Mouse (Mus musculus) liver, embryonic 12.5 days (tissue): ENCODE results near the gene Gm3685. TPM values are rescaled to one million over a fixed set of nuclear protein-coding genes. Genes with fewer than 3 reads are reported as not detected.
"Not testable (repeated sequence)": the region's sequence is repeated elsewhere in the genome, so short reads cannot be mapped to it uniquely, and the experiment has no call there.

Experiments used
- ATAC-seq: fragments of 200-750 bp; cut with Nextera tagmentation; 2 replicates; pipeline ENCODE4 v1.8.0; 2017; ENCODE audit warnings: moderate number of reproducible peaks, mild to moderate bottlenecking, moderate library complexity
- H3K27ac ChIP-seq: fragments of 300-500 bp; sonication (generic); 2 replicates; pipeline ENCODE4 v1.5.1; 2016; ENCODE audit warnings: mild to moderate bottlenecking
- H3K27me3 ChIP-seq: fragments of 300-500 bp; sonication (generic); replicated peaks from 2 replicates; pipeline ENCODE4 v1.6.1; 2016; ENCODE audit warnings: mild to moderate bottlenecking, moderate library complexity
- H3K36me3 ChIP-seq: fragments of 300-500 bp; sonication (generic); 2 replicates; pipeline ENCODE4 v1.6.1; 2016; ENCODE audit warnings: mild to moderate bottlenecking, moderate library complexity
- H3K4me1 ChIP-seq: fragments of 300-500 bp; sonication (generic); 2 replicates; pipeline ENCODE4 v1.6.1; 2016
- H3K4me2 ChIP-seq: fragments of 300-500 bp; sonication (generic); 2 replicates; pipeline ENCODE4 v1.6.1; 2016; ENCODE audit warnings: mild to moderate bottlenecking, moderate library complexity
- H3K4me3 ChIP-seq: fragments of 300-500 bp; sonication (generic); 2 replicates; pipeline ENCODE4 v1.5.1; 2016; ENCODE audit warnings: mild to moderate bottlenecking, moderate library complexity
- H3K9ac ChIP-seq: fragments of 300-500 bp; sonication (generic); 2 replicates; pipeline ENCODE4 v1.6.1; 2016; ENCODE audit warnings: mild to moderate bottlenecking, moderate library complexity
- H3K9me3 ChIP-seq: fragments of 300-500 bp; sonication (generic); replicated peaks from 2 replicates; pipeline ENCODE4 v1.6.1; 2016; ENCODE audit warnings: mild to moderate bottlenecking, moderate library complexity
- WGBS: fragments of 180-500 bp; shearing (Covaris S2); methylation state at CpG from one replicate; pipeline ENCODE4 v1.1.7; 2016; ENCODE audit not compliant: insufficient replicate concordance; 5-methylcytosine and 5-hydroxymethylcytosine counted together
- polyA plus RNA-seq: library from polyadenylated mRNA; unstranded; fragments of >200 nt; fragmentation: Nextera tagmentation; extraction: Ambion mirVana; gene quantifications from 2 replicates; pipeline ENCODE4 v1.2.1, GENCODE M21; 2016

The Gm3685 gene
- not detected in 2 replicates for polyA plus RNA-seq

DNA sequence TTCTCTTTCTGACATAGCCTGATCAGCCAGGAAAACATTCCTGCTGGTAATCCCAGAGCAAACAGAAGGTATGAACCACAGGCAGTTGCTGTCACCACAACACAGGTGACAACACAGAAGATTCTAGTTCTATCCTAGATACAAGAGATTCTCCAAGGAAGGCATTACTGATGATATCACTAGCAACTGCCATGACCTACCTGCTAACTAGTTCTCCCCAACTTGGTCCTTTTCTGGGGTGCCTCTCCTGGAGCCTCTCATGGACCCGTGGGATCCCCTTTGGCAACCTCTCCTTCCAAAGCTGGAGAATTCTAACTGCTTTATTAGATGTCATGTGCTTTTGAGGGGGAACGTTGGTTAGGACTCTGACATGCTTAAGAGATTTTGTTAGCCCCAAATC, at the start of gene Gm3685:
Gm3685 (minus strand) TSS at position 101 of the 400 bp plus-strand sequence.
- not testable (repeated sequence) for H3K36me3 ChIP-seq, H3K27me3 ChIP-seq, H3K9me3 ChIP-seq, H3K4me3 ChIP-seq, H3K4me1 ChIP-seq, H3K4me2 ChIP-seq, H3K9ac ChIP-seq, ATAC-seq, H3K27ac ChIP-seq
- no CpG with 5 or more reads among the region's 2 CpGs for WGBS

DNA sequence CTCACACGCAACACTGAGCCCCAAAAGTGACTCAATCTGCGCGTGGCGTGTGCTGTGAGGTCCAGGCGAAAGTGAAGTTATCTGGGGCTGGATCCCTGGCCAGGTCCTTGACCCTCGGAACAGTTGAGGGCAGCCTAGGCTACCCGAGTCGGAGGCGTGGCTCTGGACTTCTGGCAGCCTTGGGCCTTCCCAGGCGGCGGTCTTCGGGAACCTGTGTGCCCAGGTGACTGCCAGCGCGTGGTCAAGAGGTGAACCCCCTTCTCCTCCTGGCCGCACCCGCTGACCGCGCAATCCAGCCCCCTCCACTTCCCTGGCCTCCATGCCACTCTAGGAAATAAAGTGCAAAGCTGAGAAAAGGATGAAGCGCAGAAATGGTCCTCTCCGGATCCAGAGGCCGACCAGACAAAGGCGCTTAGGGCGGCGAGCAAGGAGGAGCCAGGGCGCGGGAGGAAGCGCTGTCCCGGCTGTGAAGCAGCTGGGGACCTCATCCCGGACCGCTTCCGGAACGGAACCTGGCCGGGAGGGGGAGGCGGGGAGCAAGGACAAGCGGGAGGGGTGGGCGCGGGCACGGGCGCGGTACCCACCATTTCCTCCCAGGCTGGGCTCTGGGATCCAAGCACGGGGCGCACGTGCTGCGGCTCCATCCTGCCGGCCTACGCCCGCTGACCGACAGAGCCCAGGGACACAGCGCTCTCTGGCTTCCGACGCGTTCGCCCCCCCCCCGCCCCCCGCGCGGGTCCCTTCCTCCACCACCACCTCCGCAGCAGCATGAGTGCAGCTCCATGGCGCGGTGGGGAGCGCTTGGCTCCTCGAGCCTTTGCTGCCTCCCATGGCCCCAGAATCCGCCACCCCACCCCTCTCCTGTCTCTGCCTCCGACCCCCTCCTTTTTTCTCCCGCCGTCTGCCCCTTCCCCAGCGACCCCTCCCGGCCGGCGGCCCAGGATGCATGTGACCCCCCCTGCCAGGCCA, 17.7 kb downstream of the Gm3685 start, which contains the start of gene Gm10406:
Gm10406 (minus strand) TSS at position 669 of the 969 bp plus-strand sequence.
- H3K4me1 ChIP-seq, H3K27ac ChIP-seq, H3K9me3 ChIP-seq, H3K9ac ChIP-seq, ATAC-seq, H3K36me3 ChIP-seq: not testable (repeated sequence)
- H3K4me3 ChIP-seq, result peak within 1 kb of the TSS; percentile 30
- peak within 1 kb of the TSS; percentile 55 for H3K4me2 ChIP-seq
- H3K27me3 ChIP-seq, result peaks cover 10% of the 10 kb centered on the region
- 2% methylated on average over 24 of the region's 70 CpGs for WGBS

DNA sequence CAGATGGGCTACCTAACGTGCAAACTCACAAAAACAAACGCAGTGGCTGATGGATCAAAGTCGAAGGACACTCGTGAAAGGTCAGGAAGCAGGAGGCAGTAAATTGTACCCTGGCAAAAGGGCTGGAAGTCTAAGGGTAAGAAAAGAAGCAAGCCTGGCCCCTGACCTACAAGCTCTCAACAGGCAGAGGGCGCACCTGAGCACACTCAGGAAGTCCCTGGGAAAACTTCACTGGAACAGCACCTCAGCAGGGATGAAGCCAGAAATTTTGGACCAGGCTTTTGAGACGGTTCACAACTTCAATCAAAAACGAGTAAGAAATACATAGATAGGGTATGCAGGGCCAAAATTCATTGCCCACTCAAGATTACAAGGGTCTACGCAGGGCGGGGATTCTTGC, 18.5 kb downstream of the Gm3685 start:
- H3K27ac ChIP-seq, H3K9me3 ChIP-seq, H3K9ac ChIP-seq, H3K4me2 ChIP-seq, ATAC-seq, H3K4me1 ChIP-seq, H3K36me3 ChIP-seq, H3K4me3 ChIP-seq: not testable (repeated sequence)
- H3K27me3 ChIP-seq, result peaks cover 10% of the 10 kb centered on the region
- WGBS, result 11% methylated on average over 9 of the region's 9 CpGs

Other genes with a start within 250 kb of the Gm3685 start
- gene Gm3642, start 204.7 kb downstream of the Gm3685 start, polyA plus RNA-seq, result not detected in 2 replicates
- 0.07 and 0.10 TPM in 2 replicates for gene Gm3667, start 155.0 kb downstream of the Gm3685 start, polyA plus RNA-seq
- not detected in 2 replicates for gene Gm6356, start 71.2 kb downstream of the Gm3685 start, polyA plus RNA-seq
- gene Gm10406, start 17.5 kb downstream of the Gm3685 start, polyA plus RNA-seq, result not detected in 2 replicates
- 0.07 TPM in 1 of 2 replicates, not detected in the other for gene Gm3696, start 55.7 kb upstream of the Gm3685 start, polyA plus RNA-seq
- not detected in 2 replicates for gene Gm6676, start 80.4 kb upstream of the Gm3685 start, polyA plus RNA-seq
- 0.36 and 0.43 TPM in 2 replicates for gene Gm3512, start 129.6 kb upstream of the Gm3685 start, polyA plus RNA-seq
- gene Gm16434, start 149.6 kb upstream of the Gm3685 start, polyA plus RNA-seq, result not detected in 2 replicates
- gene Gm3727, start 219.7 kb upstream of the Gm3685 start, polyA plus RNA-seq, result not detected in 2 replicates